Mouse (Mus musculus) retina, adult 2 months (tissue): ENCODE data around the gene Sprr2a2.
"Not testable (repeated sequence)": the region's sequence is repeated elsewhere in the genome, so short reads cannot be mapped to it uniquely, and the experiment has no call there.

Source experiments
- DNase-seq: peaks from one replicate; pipeline ENCODE4 v3.0.0-alpha.2; 2012; ENCODE audit warnings: low read depth, low spot score

The Sprr2a2 gene

DNA sequence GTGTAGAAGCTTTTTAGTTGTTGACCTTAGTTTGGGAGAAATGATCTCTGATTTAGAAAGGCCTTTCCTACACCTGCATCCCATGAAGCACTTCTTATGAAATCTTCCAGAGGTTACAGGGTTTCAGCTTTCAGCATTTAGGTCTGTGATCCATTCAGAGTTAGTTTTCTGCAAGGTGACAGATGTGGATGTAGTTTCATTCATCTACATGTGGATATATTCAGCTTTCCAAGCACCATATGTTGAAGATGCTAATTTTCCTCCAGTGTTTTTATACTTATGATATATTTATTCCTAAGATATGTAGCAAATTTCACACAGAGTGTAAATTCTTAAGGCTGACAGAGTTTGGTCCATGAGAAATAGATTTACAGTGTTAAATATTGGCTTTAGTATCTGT, 57.8 kb downstream of the Sprr2a2 start:
- DNase-seq: not testable (repeated sequence)

DNA sequence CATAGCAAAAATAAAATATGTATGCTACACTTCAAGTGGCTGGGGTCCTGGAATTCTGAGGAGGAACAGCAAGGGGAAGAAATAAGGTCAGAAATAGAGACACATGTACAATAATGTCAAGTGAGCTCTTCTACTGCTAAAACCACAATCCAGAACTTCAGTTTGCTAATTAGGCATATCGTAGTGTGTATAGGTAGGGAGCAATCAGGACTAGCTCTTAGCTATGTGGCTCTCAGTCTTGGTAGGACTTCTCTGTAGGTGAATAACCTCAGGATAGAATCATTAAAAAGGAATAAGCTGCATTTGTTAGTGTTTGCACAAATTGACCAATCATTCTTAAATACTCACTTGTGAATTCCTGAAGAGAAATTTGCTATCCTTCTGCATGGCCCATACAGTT, 58.3 kb downstream of the Sprr2a2 start:
- DNase-seq: not testable (repeated sequence)

DNA sequence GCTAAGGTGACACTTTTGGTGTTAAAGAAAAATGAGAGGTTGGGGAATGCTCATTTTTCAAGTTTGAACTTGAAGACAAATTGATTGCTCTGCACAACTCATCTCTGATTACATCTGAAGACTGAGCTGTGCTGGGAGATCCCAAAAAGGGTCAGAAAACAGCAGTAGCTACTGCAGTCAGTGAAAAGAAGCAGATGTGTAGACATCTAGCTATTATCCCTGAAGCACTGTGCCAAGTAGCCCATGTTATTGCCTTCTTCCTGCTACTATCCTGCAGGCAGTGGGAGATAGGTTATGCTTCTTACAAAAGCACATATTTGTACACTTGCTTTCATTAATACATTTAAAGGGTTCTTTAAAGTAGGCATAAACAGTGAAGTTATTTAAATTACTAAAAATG, 63.9 kb downstream of the Sprr2a2 start:
- not testable (repeated sequence) for DNase-seq

DNA sequence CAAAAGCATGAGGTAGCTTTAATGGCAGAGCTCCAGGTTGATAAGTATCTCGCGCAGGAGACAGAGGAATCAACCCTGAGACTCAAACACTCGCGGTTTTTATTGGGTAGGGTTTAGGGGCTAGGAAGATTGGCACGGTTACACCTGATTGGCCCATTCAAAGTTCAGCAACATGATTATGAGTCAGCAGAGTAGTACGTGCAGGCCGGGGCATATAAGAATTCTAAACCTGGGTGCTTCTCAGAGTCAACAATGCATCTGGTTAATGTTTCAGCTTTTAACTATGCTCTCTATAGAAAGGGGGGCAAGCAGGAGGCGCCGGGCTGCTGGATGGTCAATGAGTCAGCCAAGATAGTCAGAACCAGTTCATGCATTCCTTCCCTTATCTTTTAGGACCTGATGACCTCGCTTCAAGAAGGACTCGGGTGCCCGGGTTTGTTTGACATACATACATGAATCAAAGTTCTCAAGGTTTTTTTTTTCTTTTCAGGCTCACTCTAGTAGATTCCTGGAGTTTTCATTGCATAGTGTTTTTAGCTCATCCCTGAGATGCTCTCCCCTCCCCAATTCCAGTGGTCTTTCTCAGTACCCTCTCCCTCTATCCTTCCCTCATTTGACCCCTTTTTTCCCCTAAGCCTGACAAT, 65.4 kb downstream of the Sprr2a2 start:
- DNase-seq: not testable (repeated sequence)

- DNase-seq: not testable (repeated sequence)
Observed at GRCm38 (mm10) chr3:92285101-92285500, 69.4 kb downstream of the Sprr2a2 start, which contains the start of gene Sprr2a3. Sprr2a3 (plus strand) TSS chr3:92285417.

- DNase-seq: not testable (repeated sequence)
Observed at GRCm38 (mm10) chr3:92288489-92288888, 72.8 kb downstream of the Sprr2a2 start.
